Mouse (Mus musculus): Measurements from ENCODE around the gene Scn11a.

Scn11a gene

GRCm38 (mm10) chr9:119825297-119825696, at the start of gene Scn11a:
TSS of gene Scn11a (minus strand) at chr9:119825456.
- DNase-seq (ENCODE audit: low read depth, low spot score): no peak

GRCm38 (mm10) chr9:119854170-119854569, 28.9 kb upstream of the Scn11a start:
- DNase-seq (ENCODE audit: low read depth, low spot score): no peak

GRCm38 (mm10) chr9:119853071-119853846, 28.0 kb upstream of the Scn11a start:
- no peak for DNase-seq (ENCODE audit: low read depth, low spot score)

- peak; percentile 44 for DNase-seq (ENCODE audit: low read depth, low spot score)
These were observed 27.2 kb upstream of the Scn11a start for GRCm38 (mm10) chr9:119852347-119853030.

GRCm38 (mm10) chr9:119849214-119849613, 24.0 kb upstream of the Scn11a start:
- DNase-seq (ENCODE audit: low read depth, low spot score): peak; percentile 11

- DNase-seq (ENCODE audit: low read depth, low spot score): no peak
These were observed 23.4 kb upstream of the Scn11a start for GRCm38 (mm10) chr9:119848671-119849070.

GRCm38 (mm10) chr9:119847187-119847586, 21.9 kb upstream of the Scn11a start:
- peak; percentile 10 for DNase-seq (ENCODE audit: low read depth, low spot score)

GRCm38 (mm10) chr9:119844724-119845123, 19.5 kb upstream of the Scn11a start:
- DNase-seq (ENCODE audit: low read depth, low spot score): no peak

GRCm38 (mm10) chr9:119843549-119843948, 18.3 kb upstream of the Scn11a start:
- no peak for DNase-seq (ENCODE audit: low read depth, low spot score)

- DNase-seq (ENCODE audit: low read depth, low spot score): peak; percentile 40
These were observed 17.4 kb upstream of the Scn11a start for GRCm38 (mm10) chr9:119842541-119843169.

- no peak for DNase-seq (ENCODE audit: low read depth, low spot score)
These were observed 16.8 kb upstream of the Scn11a start for GRCm38 (mm10) chr9:119842091-119842490.

- DNase-seq (ENCODE audit: low read depth, low spot score): no peak
These were observed 15.9 kb upstream of the Scn11a start for GRCm38 (mm10) chr9:119841159-119841558.

GRCm38 (mm10) chr9:119835581-119836125, 10.4 kb upstream of the Scn11a start:
- DNase-seq (ENCODE audit: low read depth, low spot score): no peak

- DNase-seq (ENCODE audit: low read depth, low spot score): no peak
These were observed 5.7 kb upstream of the Scn11a start for GRCm38 (mm10) chr9:119831001-119831400.

- DNase-seq (ENCODE audit: low read depth, low spot score): no peak
These were observed 1.5 kb downstream of the Scn11a start for GRCm38 (mm10) chr9:119823722-119824121.

- no peak for DNase-seq (ENCODE audit: low read depth, low spot score)
These were observed 11.6 kb downstream of the Scn11a start for GRCm38 (mm10) chr9:119813631-119814030.

GRCm38 (mm10) chr9:119806491-119806890, 18.8 kb downstream of the Scn11a start:
- no peak for DNase-seq (ENCODE audit: low read depth, low spot score)

GRCm38 (mm10) chr9:119804501-119804847, 20.8 kb downstream of the Scn11a start:
- DNase-seq (ENCODE audit: low read depth, low spot score): no peak

- no peak for DNase-seq (ENCODE audit: low read depth, low spot score)
These were observed 21.3 kb downstream of the Scn11a start for GRCm38 (mm10) chr9:119803845-119804500.

GRCm38 (mm10) chr9:119803169-119803827, 22.0 kb downstream of the Scn11a start:
- DNase-seq (ENCODE audit: low read depth, low spot score): peak; percentile 23

GRCm38 (mm10) chr9:119801460-119801859, 23.8 kb downstream of the Scn11a start:
- DNase-seq (ENCODE audit: low read depth, low spot score): no peak

Measured in brain, adult 2 months (tissue).